Mouse (Mus musculus): ENCODE measurements around the gene Thnsl1. TPM values are rescaled to one million over a fixed set of nuclear protein-coding genes. Genes with fewer than 3 reads are reported as not detected.
A peak's percentile ranks its signal among the peaks of the same experiment; 100 is the strongest.

The Thnsl1 gene
- total RNA-seq, 1 experiment, result 9.4 TPM

DNA sequence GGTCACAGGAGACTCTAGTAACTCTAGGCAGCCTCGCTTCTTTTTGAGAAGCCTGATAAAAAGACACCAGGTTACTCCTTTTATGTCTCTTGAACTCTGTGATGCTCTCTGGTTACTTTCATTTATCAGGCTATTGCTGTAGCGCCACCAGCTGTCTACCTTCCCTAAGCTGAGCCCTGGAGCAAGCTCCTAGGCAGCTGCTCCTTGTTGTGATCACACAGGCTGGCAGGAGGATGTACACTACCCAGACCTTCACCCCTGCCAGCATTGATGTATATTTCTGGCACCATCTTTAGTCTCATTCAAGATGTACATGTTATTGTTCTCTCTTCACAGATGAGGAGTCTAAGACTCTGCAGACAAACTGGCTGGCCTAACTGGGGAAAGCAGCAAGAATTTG lies 24.8 kb downstream of the Thnsl1 start:
- TF ChIP-seq MAFK (IDR thresholded peaks at IDR 0.05; ENCODE audit: insufficient read depth, low read depth, low read length) (no peak), ZNF384 (IDR thresholded peaks at IDR 0.05; ENCODE audit: low read depth, low read length) (no peak), HCFC1 (IDR thresholded peaks at IDR 0.05; ENCODE audit: borderline replicate concordance, insufficient read depth, low read length) (no peak), ZC3H11A (IDR thresholded peaks at IDR 0.05; ENCODE audit: borderline replicate concordance, low read depth, low read length) (no peak), CHD2 (IDR thresholded peaks at IDR 0.05; ENCODE audit: low read depth, low read length) (no peak)
- 0 out of 2 replicates have a peak, but pooled peaks cover 2% of the 10 kb centered on the region for H3K9me3 ChIP-seq (ENCODE audit: control insufficient read depth, insufficient read depth, low read depth, low read length)
- no peak overlapping the region for H3K4me3 ChIP-seq (ENCODE audit: insufficient read depth in 1 of 2, low read depth in 1 of 2, low read length in 2 of 2, poor library complexity in 1 of 2, severe bottlenecking in 1 of 2)
- no peak overlapping the region for H3K27ac ChIP-seq (ENCODE audit: insufficient read depth, low read depth, low read length, poor library complexity, severe bottlenecking)
- DNase-seq (ENCODE audit: low read depth, low spot score), result no peak
- H3K9ac ChIP-seq (ENCODE audit: insufficient read depth, low read depth, low read length, poor library complexity, severe bottlenecking), result no peak overlapping the region
- in situ Hi-C loops (cut with MboI; ENCODE audit: low sequenced_read_pairs in 2 of 2, unreplicated experiment in 2 of 2), result no loop called here
- H3K4me1 ChIP-seq (ENCODE audit: control insufficient read depth in 2 of 2, insufficient read depth in 2 of 2, low read length in 2 of 2, poor library complexity in 1 of 2), result 0 out of 4 replicates have a peak, but pooled peaks cover 0 to 1% of the 10 kb centered on the region in 2 experiments
- H3K36me3 ChIP-seq (ENCODE audit: control insufficient read depth, insufficient read depth, low read length, poor library complexity, severe bottlenecking), result peaks cover 3% of the 10 kb centered on the region; the same call in 1 of the 2 replicates

DNA sequence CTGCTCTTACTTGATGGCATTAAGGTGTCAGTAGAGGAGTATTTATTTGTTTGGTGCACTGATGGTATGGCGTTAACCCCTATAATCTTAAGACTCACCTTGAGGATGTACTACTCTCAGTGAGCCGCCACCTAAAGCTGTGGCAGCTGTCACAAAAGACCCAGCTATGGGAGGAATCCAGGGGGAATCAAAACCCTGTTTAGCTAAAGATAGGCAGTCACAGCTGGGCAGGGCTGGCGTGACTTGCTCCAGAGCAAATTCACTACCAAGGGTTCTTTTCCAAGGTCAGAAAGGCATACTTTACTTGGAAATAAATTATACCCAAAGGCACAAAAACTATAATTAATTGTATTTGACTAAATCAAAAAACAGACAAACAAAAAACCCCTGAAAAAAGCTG lies 25.6 kb downstream of the Thnsl1 start:
- in situ Hi-C loops (cut with MboI; ENCODE audit: low sequenced_read_pairs in 2 of 2, unreplicated experiment in 2 of 2), result no loop called here
- 0 out of 4 replicates have a peak, but pooled peaks cover 0 to 1% of the 10 kb centered on the region in 2 experiments for H3K4me1 ChIP-seq (ENCODE audit: control insufficient read depth in 2 of 2, insufficient read depth in 2 of 2, low read length in 2 of 2, poor library complexity in 1 of 2)
- no peak overlapping the region for H3K27ac ChIP-seq (ENCODE audit: insufficient read depth, low read depth, low read length, poor library complexity, severe bottlenecking)

DNA sequence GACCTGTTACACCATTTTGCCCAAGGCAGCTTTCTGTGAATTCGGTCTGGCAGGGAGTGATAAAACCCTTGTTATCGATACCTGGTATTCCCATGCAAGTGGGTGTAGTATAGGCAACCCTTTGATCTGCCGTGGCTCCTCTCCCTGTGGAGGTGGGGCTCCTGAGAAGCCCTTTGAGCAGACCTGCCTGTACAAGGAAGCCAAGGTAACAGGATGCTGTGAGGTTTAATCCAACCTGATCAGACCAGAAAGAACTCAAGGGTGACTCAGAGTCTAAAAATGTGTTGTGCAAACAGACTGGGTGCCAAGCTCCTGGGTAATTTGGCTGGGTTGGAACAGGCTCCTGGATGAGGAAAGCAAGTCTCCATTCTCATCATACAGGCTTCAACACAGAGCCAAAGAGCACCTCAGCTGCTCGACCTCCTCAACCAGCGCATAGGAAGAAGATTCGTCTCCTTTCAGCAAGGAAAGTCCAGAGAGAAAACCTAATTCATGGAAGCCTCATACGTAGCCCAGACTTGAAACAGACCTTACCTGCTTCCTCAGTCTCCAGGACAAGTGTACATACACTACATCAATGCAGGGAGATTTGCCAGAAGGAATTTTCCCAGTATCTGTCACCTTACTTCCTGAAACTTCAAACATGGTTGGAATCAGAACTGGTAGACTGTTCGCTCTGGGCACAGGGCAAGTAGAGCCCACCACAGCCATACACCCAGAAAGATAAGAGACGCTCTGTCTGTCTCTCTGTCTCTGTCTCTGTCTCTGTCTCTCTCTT lies 29.5 kb downstream of the Thnsl1 start:
- no peak overlapping the region for H3K27ac ChIP-seq (ENCODE audit: insufficient read depth, low read depth, low read length, poor library complexity, severe bottlenecking)
- H3K9me3 ChIP-seq (ENCODE audit: control insufficient read depth, insufficient read depth, low read depth, low read length), result no peaks in the 10 kb centered on the region
- no peaks in the 10 kb centered on the region for H3K4me1 ChIP-seq (ENCODE audit: control insufficient read depth in 2 of 2, insufficient read depth in 2 of 2, low read length in 2 of 2, poor library complexity in 1 of 2)
- no peak overlapping the region for H3K4me3 ChIP-seq (ENCODE audit: insufficient read depth in 1 of 2, low read depth in 1 of 2, low read length in 2 of 2, poor library complexity in 1 of 2, severe bottlenecking in 1 of 2)
- H3K9ac ChIP-seq (ENCODE audit: insufficient read depth, low read depth, low read length, poor library complexity, severe bottlenecking), result no peak overlapping the region
- TF ChIP-seq ZC3H11A (IDR thresholded peaks at IDR 0.05; ENCODE audit: borderline replicate concordance, low read depth, low read length), result no peak
- TF ChIP-seq ZNF384 (IDR thresholded peaks at IDR 0.05; ENCODE audit: low read depth, low read length), result no peak
- TF ChIP-seq MAFK (IDR thresholded peaks at IDR 0.05; ENCODE audit: insufficient read depth, low read depth, low read length), result no peak
- TF ChIP-seq CHD2 (IDR thresholded peaks at IDR 0.05; ENCODE audit: low read depth, low read length), result no peak
- no peak for TF ChIP-seq HCFC1 (IDR thresholded peaks at IDR 0.05; ENCODE audit: borderline replicate concordance, insufficient read depth, low read length)
- peak; percentile 8 for DNase-seq (ENCODE audit: low read depth, low spot score)
- in situ Hi-C loops (cut with MboI; ENCODE audit: low sequenced_read_pairs in 2 of 2, unreplicated experiment in 2 of 2), result no loop called here
- H3K36me3 ChIP-seq (ENCODE audit: control insufficient read depth, insufficient read depth, low read length, poor library complexity, severe bottlenecking), result no peaks in the 10 kb centered on the region

More for the DNA sequence above, 25.6 kb downstream of the Thnsl1 start:
- no peak for DNase-seq (ENCODE audit: low read depth, low spot score)
- no peak overlapping the region for H3K4me3 ChIP-seq (ENCODE audit: insufficient read depth in 1 of 2, low read depth in 1 of 2, low read length in 2 of 2, poor library complexity in 1 of 2, severe bottlenecking in 1 of 2)
- H3K9me3 ChIP-seq (ENCODE audit: control insufficient read depth, insufficient read depth, low read depth, low read length), result no peaks in the 10 kb centered on the region
- TF ChIP-seq ZC3H11A (IDR thresholded peaks at IDR 0.05; ENCODE audit: borderline replicate concordance, low read depth, low read length) (no peak), MAFK (IDR thresholded peaks at IDR 0.05; ENCODE audit: insufficient read depth, low read depth, low read length) (no peak)
- H3K9ac ChIP-seq (ENCODE audit: insufficient read depth, low read depth, low read length, poor library complexity, severe bottlenecking), result no peak overlapping the region
- peaks cover 3% of the 10 kb centered on the region; the same call in 1 of the 2 replicates for H3K36me3 ChIP-seq (ENCODE audit: control insufficient read depth, insufficient read depth, low read length, poor library complexity, severe bottlenecking)

DNA sequence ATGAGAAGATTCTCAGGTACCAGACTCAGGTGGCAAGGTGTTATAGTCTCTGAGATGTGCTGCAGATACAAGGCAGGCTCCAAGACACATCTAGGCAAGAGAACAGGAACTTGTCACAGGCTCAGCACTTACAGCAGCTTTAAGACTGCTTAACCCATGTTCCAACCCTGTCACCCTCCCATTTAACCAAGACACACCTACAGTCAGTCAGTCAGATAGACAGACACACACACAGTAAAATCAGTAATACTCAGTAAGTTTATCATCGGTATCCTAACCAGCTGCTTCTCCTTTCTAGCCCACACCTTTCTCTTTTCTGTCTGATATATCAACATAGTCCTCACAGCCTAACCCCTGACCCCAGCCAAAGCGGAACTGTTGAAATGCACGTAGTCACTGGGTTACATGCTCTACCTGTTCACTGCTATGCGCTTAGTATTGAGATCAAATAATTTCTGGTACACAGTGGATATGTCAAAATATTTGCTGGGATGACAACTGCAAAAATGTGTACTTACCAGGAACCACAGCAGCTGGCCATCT lies 30.4 kb downstream of the Thnsl1 start:
- TF ChIP-seq ZC3H11A (IDR thresholded peaks at IDR 0.05; ENCODE audit: borderline replicate concordance, low read depth, low read length) (no peak), CHD2 (IDR thresholded peaks at IDR 0.05; ENCODE audit: low read depth, low read length) (no peak), MAFK (IDR thresholded peaks at IDR 0.05; ENCODE audit: insufficient read depth, low read depth, low read length) (no peak), ZNF384 (IDR thresholded peaks at IDR 0.05; ENCODE audit: low read depth, low read length) (no peak), HCFC1 (IDR thresholded peaks at IDR 0.05; ENCODE audit: borderline replicate concordance, insufficient read depth, low read length) (no peak)
- no peaks in the 10 kb centered on the region for H3K9me3 ChIP-seq (ENCODE audit: control insufficient read depth, insufficient read depth, low read depth, low read length)
- no peaks in the 10 kb centered on the region for H3K4me1 ChIP-seq (ENCODE audit: control insufficient read depth in 2 of 2, insufficient read depth in 2 of 2, low read length in 2 of 2, poor library complexity in 1 of 2)
- in situ Hi-C loops (cut with MboI; ENCODE audit: low sequenced_read_pairs in 2 of 2, unreplicated experiment in 2 of 2), result no loop called here
- no peaks in the 10 kb centered on the region for H3K36me3 ChIP-seq (ENCODE audit: control insufficient read depth, insufficient read depth, low read length, poor library complexity, severe bottlenecking)
- no peak for DNase-seq (ENCODE audit: low read depth, low spot score)
- H3K27ac ChIP-seq (ENCODE audit: insufficient read depth, low read depth, low read length, poor library complexity, severe bottlenecking), result no peak overlapping the region
- no peak overlapping the region for H3K4me3 ChIP-seq (ENCODE audit: insufficient read depth in 1 of 2, low read depth in 1 of 2, low read length in 2 of 2, poor library complexity in 1 of 2, severe bottlenecking in 1 of 2)
- no peak overlapping the region for H3K9ac ChIP-seq (ENCODE audit: insufficient read depth, low read depth, low read length, poor library complexity, severe bottlenecking)

Data from ES-E14 (cell line).